Mouse (Mus musculus) adrenal gland, postnatal 4 days (tissue): ENCODE results near the gene Dbi. TPM values are rescaled to one million over a fixed set of nuclear protein-coding genes. Genes with fewer than 3 reads are reported as not detected.
A peak's percentile ranks its signal among the peaks of the same experiment; 100 is the strongest.

Experiments used
- DNase-seq, 2 experiments: peaks; one replicate each; pipeline ENCODE4 v3.0.0; 2021 to 2022; ENCODE audit warnings: low spot score in 2 of 2, mixed read lengths in 2 of 2
- total RNA-seq, 2 experiments: library from RNA; stranded (reverse); gene quantifications; 2 replicates each; pipeline ENCODE4 v1.2.3; 2021

The Dbi gene
- total RNA-seq, 2 experiments from 2014 or later, result 429 to 512 TPM

DNA sequence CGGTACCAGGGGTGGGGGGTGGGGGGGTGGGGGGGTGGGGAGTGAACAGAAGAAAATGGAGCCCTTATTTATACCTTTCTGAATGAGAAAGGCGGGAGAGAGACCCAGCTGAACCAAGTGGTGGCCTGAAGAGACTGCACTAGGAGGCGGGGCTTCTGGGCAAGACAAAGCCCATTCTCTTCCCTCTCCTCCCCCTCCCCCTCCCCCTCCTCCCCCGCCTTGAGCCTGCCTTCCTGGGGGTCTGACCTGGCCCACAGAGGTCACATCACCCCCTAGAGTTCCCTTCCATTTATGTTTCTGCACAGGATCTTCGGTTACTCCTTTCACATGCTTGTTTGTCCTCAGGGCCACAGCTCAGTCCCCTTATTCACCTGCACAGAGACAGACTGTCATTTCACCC is 31.7 kb downstream of the Dbi start:
- DNase-seq, result no peak

DNA sequence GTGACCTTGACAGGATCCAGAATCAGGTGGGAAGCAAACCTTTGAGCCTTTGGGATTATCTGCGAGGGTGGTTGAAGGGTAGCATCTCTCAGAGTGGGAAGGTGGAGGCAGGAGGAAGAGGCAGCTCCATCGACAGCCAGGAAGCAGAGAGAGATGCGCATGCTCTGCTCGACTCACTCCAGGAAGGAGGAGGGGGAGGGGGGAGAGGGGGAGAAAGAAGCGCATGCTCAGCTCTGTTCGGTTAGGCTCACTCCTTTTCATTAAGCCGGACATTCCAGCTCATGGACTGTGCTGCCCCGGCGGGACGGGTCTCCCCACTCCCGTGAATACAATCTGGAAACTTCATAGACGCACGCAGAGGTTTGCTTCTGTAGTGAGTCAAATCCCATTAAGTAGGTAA is 34.2 kb downstream of the Dbi start:
- no peak for DNase-seq

DNA sequence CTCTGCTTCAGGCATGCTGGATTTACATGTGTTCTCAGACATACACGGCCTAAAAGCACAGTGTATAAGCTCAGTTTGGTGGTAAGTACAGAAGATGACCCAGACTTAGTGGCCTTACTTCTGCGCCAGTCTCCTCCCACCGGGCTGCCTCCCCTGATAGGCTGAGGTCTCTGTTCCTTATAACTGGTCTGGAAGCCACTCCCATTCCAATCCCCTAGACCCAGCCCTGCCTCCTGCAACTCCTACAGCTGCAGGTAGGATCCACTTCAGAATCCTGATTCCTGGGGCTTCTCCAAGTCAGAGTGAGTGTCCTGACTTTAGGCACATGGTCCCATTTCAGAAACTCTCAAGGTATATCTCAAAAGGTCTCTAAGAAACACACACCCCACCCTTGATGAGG is 35.2 kb downstream of the Dbi start:
- DNase-seq, result no peak

DNA sequence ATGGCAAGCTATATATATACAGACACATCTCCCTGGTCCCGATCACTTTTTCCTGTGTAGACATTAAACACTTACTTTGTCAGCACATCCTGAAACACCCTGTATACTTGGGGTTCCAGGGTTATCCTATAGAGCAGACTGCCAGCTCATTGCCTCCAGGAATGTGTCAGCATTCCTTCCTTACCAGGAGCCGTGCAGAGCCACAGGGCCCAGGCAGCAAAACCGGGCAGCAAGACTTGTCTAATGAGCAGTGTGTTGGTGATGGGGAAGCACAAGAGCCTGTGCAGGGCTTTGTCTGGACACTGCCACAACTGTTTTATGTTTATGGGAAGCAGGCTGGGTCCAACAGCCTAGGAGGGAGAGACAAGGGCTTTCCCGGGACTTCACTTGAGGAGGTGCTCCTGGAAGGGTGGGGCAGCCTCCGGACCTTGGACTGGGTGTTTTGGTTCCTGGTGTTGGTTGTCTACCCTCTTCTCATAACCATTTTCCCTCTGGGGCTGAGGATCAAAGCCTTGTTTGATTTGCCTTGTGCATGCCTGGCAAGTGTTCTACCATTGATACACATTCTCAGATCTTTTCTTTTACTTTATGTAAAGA is 36.9 kb downstream of the Dbi start:
- no peak for DNase-seq

DNA sequence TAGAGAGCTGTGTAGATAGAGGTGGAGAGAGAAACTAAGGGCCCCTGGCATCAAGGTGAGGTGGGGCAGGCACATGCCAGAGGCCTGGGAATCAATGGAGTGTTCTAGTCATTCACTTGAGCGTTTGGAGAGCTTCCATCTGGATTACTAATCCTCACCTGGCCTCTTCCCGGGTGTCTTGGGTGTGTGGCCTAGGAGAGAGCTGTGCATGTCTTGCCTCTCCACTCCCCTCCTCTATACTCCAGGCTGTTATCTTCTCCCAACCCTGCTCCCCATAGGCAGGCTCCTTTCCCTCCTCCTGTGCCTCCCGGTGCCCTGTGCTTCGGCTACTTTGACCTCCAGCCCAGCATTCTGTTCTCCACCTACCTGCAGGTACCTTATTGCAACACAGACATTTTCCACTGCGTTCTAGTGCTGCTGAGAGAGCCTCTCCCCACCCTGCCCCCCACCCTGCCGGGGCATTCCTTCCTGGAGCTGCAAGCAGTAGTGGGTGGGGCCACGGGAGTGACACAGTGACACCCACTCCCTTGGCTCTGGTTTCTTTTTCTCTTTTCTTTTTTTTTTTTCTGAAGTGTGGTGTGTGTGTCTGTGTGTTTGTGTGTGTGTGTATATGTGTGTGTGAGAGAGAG is 37.8 kb downstream of the Dbi start:
- DNase-seq, result no peak

DNA sequence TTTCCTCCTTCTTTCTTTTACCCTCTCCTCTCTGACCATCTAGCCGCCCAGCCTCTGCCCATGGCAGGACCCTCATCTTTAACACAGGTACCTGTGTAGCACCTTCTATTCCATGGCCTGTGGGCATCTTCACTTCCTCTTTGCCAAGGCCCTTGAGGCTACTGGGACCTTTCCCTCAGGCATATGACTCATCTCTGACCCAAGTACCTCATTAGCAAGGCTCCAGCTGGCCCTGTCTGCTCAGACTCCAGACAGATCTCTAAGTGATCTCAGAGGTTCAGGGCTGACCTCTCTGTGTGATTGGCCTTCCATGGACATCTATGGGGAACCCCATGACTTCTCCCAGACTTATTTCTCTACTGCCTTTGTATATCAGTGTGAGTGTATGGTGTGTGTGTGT is 40.2 kb downstream of the Dbi start:
- no peak for DNase-seq

DNA sequence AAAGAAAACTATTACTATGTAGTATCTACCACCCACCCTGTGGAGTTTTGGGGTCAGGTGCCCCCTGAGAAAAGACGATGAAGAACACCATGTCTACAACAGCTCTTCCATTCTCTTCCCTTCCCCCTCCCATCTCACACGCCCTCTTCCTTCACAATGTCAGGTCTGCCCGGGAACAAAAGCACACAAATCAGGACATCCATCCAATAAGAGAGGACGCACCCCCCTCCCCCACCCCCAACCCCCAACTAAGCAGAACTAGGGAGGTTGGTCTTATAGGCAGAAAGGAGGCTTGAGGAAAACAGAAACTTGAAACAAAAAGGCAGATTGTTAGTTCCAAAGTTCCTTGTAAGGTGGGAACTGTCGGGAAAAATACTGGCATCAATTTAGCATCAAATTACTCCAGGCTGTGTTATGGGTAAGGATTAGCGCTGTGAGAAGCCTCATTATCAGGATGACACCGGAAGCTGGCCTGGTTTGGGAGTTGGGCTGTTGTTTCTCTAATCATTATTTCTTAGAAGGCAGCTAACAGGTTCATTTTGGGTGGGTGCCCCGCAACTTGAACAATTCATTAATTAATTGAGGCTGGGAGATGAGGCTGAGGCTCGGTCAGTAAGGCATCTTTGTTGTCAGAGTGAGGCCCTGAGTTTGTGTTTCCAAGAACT is 43.0 kb downstream of the Dbi start:
- no peak for DNase-seq

DNA sequence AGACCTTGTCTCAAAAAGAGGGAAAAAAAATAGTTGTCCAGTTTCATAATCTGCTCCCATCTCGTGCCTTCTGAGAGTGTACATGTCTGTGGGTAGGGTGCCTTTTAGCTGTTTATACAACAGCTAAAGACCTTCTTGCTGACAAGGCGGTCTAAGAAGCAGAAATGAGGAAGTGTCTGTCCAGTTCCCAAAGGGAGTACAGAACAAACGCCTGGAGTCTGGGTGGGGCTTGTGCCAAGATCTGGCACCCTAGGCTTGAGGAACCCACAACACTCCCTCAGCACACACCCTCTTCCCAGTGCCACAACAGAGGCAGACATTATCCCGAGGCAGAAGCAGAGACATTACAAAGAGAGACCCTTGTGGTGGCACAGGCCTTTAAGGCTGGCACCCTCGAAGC is 45.4 kb downstream of the Dbi start:
- no peak for DNase-seq

DNA sequence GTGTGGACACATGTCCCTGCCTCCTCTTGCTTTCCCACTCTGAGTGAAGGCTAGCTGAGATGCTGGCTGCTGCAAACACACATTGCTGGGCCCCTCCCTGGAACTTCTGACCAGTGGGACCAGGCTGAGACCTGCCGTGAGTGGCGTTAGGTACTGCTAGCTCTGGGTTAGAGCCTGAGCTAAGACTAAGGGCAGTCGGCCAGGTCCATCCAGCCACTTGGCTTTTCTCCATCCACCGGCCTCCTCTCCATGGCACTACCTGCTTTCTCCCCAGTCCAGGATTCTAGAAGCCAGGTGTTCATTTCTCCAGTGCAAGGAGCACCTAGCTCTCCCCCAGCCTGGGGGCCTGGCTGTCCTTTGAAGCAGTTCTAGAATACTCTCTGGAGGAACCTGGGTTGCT is 45.9 kb downstream of the Dbi start:
- no peak for DNase-seq

DNA sequence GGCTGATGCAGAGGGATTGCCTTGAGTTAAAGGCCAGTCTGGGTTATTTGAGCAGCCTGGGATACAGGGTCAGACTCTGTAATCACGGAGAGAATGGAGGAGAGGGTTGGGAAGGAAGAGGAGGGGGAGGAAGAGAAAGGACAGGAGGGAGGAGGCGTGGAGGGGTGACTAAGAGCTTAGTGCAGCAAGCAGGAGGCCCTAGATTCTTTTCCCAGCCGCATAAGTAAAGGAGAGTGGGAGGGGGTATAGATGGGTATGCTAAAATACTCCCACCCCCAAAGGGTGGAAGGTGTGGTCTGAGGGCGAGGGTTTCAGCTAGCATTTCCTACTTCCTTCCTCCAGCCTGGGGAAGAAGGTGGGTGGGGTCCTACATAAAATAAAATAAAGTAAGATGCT is 46.6 kb downstream of the Dbi start:
- no peak for DNase-seq

DNA sequence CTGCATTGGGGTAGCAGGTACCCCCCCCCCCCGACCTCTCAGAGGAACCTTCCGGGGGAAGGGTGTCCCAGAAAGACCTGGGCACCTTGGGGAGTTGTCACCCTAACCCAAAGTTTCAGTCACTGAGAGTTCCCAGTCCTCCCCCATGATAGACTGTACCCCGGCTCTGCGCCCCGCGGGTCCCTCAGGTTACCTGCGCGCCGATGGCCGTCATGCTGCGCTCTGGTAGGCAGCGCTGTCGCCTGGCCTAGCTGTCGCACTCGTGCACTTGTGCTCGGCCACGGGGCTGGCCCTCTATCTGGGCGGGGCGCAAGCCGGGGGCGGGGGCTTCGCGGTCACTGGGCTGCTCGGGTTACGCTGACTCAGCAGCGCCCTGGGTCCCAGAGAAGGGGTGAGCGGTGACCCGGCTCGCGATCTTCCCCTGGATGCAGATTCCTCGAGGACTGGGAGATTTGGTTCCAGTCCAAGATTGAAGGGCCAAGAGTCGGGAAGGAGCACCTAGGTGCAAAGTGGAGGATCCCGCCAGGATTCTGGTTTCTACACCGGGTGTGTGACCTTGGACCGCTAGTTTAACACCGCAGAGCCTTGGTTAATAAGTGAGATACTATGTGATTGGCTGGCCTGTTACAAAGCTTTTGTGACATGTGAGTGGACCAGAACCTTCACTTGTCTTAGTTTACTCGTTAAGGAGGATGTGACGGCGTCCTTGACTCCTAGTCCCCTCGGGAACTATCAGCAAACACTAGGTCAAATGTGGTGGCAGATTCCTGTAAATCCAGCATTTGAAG is 47.2 kb downstream of the Dbi start, which contains the start of gene Tmem37:
Gene Tmem37, minus strand, starts transcription at position 556 of the 788 bp plus-strand sequence.
- peak; percentile 70 to 75 for DNase-seq

DNA sequence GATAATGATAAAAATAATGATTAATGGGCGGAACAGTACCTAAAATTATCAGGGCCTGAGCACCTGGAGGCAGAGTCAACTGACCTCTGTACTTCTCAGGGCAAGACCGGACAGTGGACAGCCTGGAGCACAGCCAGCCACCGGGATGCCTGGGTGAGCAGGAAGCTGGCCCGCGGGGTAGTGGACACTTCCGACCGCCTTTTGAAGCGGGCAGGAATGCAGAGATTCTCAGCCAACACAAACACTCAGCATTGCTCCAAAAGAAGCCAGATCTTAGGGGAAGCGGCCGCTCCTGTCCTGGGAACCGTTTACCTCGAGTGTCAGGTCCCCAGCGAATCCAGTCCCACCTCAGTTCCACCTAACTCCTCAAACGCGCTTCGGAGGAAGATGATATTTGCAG is 48.0 kb downstream of the Dbi start:
- DNase-seq, result peak in 1 of 2 experiments; percentile 31

DNA sequence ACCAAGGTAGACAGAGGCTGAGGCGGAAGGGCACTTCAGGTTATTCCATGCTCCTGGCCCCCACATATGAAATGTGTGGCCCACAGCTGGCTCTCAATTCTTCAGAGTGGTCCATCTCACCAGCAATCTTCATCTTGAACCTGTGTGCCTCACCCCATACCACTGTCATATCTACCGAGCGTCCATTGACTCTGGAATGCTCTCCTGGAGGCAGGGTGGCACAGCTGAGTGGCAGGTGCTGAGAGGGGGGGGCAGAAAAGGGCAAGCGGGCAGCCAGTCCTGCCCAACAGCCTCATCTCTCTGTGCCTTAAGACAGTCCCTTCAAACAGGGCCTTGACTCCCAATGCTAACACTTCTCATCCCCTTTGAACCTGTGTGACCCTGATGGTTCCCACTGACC is 49.7 kb downstream of the Dbi start:
- DNase-seq, result no peak

DNA sequence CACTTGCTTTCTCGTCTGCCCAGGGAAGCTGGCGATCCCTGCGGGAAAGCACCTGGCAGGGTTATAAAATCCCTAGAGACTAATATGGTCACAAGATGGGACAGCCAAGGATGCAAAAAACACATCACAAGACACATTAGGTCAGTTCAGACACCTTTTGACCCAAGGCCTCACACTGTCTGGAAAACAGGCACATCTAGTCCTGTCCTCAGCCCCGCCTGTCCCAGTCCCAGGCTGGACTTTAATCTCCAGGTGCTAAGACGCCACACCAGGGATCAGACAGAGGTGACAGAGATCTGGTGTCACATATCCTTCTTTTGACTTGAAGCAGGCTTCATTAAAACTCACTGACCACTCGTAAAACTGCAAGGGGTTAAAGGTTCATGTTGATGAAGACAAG is 50.7 kb downstream of the Dbi start:
- no peak for DNase-seq

DNA sequence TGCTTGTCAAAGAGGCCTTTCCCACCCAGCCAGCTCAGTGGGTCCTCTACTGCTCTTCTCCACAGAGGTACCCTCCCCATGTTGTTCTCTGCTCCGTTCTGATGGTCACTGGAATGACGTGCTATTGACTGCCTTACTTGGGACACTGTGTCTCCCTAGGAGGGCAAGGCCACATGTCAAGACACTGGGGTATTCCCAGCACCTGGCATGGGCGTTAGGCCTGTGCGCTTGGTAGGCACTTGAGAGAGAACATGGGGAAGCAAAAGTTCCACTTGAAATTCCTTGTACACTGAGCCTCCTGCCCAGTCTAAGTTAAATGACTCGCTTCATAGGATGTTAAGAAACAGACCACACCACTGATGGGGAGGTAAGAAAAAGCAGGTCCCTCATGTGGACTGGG is 51.8 kb downstream of the Dbi start:
- DNase-seq, result no peak

DNA sequence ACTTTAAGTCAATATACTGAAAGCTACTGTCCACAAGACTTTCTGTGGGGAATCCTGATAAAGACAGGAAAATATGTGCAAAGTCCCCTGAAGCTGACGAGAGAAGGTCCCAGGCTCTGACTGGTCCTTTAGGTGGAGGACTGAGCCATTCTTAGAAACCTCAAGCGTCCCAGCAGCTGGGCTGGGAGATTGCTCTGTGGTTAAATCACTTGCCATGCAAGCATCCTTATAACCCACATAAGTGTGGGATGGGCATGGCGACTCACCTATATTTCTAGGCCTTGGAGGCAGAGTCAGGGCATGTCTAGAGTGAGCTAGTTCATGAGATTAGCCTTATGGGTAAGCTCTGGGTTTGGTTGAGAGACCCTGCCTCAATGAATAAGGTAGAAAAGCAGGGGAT is 54.3 kb downstream of the Dbi start:
- DNase-seq, result no peak

DNA sequence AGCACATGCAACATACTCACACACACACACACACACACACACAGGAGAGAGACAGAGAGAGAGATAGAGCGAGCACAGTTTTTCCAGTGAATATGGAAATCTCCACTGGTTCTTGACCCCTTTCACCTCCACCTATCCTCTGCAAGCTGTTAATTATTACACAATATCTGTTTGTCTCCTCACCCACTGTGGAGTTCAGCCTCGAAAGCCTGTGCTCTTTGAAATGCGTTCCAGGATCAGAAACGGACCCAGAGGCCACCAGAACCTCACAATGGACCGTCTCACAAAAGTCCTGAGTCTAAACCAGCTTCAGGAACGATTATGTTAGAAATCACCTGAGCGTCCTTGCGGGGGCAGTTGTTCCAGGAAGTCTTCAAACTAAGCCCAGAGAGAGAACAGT is 54.7 kb downstream of the Dbi start:
- DNase-seq, result no peak

DNA sequence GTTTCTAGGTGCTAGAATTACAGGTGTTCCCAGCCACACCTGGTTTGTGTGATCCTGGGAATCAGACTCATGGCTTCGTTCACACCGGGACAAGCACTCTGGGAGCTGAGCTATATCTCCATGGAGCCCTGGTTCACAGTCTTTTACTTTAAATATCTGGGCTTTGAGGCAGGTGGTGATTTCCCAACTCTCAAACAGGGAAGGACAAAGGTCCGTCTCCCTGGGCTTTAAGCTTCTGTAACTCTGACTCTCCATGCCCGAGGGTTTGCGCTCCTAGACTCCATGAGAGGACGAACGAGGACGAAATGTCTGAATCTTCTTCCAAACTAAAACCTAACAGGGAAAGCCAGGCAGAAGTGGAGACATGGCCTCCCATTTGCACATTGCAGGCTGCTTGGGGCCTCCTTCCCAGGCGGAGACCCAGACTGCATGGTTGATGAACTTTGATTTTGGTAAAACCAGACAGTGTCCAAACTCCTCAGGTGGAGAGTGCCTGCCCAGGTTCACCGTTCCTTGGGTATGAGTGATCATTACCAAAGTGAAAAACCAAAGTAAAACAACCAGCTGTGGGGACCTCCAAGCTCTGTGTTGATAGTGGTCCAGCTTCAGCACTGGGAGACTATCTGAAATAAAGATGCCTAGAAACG is 56.7 kb downstream of the Dbi start:
- no peak for DNase-seq
